9 mouse cellular contexts compared by ENCODE assay signal in the genomic region with DNA sequence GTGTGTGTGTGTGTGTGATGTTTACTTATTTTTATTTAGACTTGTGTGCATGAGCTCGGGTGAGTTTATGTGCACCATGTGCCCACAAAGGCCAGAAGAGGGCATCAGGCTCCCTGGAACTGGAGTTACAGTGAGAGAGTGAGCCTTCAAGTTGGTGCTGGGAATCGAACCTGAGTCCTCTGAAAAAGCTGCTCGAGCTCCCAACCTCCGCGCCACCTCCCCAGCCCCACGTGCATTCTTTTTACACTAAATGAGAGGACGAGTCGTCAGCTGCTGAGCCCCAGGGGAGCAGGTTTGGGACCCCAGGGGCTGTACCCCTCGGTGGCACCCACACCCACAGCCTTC. TPM values are rescaled to one million over a fixed set of nuclear protein-coding genes. Genes with fewer than 3 reads are reported as not detected.
DNase-seq lines count a peak whose midpoint lies in the region; ATAC-seq and TF ChIP-seq lines count a peak whose summit lies in the region.
"Had no signal": no experiment of that assay in that cellular context is flagged by ENCODE, and none has a peak within 500 bp of the region (broad histone marks: within the 10 kb centered on the region; RNA-seq: fewer than 3 reads in every experiment).

No protein-coding gene starts in this region.

- no peak for TF ChIP-seq CTCF in cortical plate, adult 2 months (IDR thresholded peaks at IDR 0.05; ENCODE audit: extremely low read depth, insufficient read depth, low read length)

- H3K4me1 ChIP-seq in lung, embryonic 15.5 days: peaks cover 37% of the 10 kb centered on the region
- H3K4me1 ChIP-seq in cortical plate, adult 2 months (ENCODE audit: control insufficient read depth, insufficient read depth, low read length): peaks cover 2% of the 10 kb centered on the region; the same call in 1 of the 2 replicates
- peaks cover 21% of the 10 kb centered on the region for H3K4me1 ChIP-seq in intestine, embryonic 16.5 days (ENCODE audit: control insufficient read depth, insufficient read depth, low read length)
- peaks cover 31% of the 10 kb centered on the region for H3K4me1 ChIP-seq in neural tube, embryonic 14.5 days (ENCODE audit: control insufficient read depth, insufficient read depth, low read length)

- TF ChIP-seq POLR2A in cortical plate, adult 2 months (IDR thresholded peaks at IDR 0.05; ENCODE audit: extremely low read depth, insufficient read depth, low read length): no peak

- peak overlapping the region; percentile 76 for H3K4me2 ChIP-seq in lung, embryonic 15.5 days
- peak overlapping the region; percentile 71 for H3K4me2 ChIP-seq in intestine, embryonic 16.5 days (ENCODE audit: low read depth, low read length)
- peak overlapping the region; percentile 66 for H3K4me2 ChIP-seq in neural tube, embryonic 14.5 days (ENCODE audit: low read depth, low read length)

- no peaks in the 10 kb centered on the region for H3K9me3 ChIP-seq in lung, embryonic 15.5 days
- H3K9me3 ChIP-seq in intestine, embryonic 16.5 days (ENCODE audit: control insufficient read depth, low read length): no peaks in the 10 kb centered on the region
- H3K9me3 ChIP-seq in neural tube, embryonic 14.5 days (ENCODE audit: control insufficient read depth, low read length): no peaks in the 10 kb centered on the region

- 5% methylated on average over 9 of the region's 9 CpGs for WGBS in lung, embryonic 15.5 days
- 2% methylated on average over 9 of the region's 9 CpGs for WGBS in intestine, embryonic 16.5 days
- WGBS in neural tube, embryonic 14.5 days: 6% methylated on average over 9 of the region's 9 CpGs

- ATAC-seq in lung, embryonic 15.5 days (ENCODE audit: borderline replicate concordance, extremely low read depth, low FRiP score, low TSS enrichment): 0 out of 2 replicates have a peak, but pooled peaks have one; percentile 39
- ATAC-seq in intestine, embryonic 16.5 days: peak; percentile 5; the same call in 1 of the 2 replicates
- 0 out of 2 replicates have a peak, but pooled peaks have one; percentile 0 for ATAC-seq in neural tube, embryonic 14.5 days (ENCODE audit: low read depth)

- DNase-seq in lung, postnatal 10 days: no peak
- no peak for DNase-seq in layer of hippocampus, postnatal 14 days (ENCODE audit: low spot score in 2 of 2)
- no peak for DNase-seq in gastrocnemius, postnatal 10 days
- DNase-seq in left cerebral cortex, adult 8-10 months (ENCODE audit: low spot score in 2 of 2): no peak

- H3K4me3 ChIP-seq in lung, embryonic 15.5 days: peak overlapping the region; percentile 97
- peak overlapping the region; percentile 86 for H3K4me3 ChIP-seq in cortical plate, adult 2 months (ENCODE audit: insufficient read depth, low read length)
- peak overlapping the region; percentile 97 for H3K4me3 ChIP-seq in intestine, embryonic 16.5 days (ENCODE audit: low read length)
- H3K4me3 ChIP-seq in neural tube, embryonic 14.5 days (ENCODE audit: low read depth, low read length): peak overlapping the region; percentile 81

- peak overlapping the region; percentile 73 for H3K9ac ChIP-seq in lung, embryonic 15.5 days
- peak overlapping the region; percentile 94 for H3K9ac ChIP-seq in intestine, embryonic 16.5 days (ENCODE audit: low read depth, low read length)
- peak overlapping the region; percentile 74 for H3K9ac ChIP-seq in neural tube, embryonic 14.5 days (replicated peaks; ENCODE audit: low read depth, low read length)

- peaks cover 23% of the 10 kb centered on the region; the same call in 1 of the 2 replicates for H3K36me3 ChIP-seq in lung, embryonic 15.5 days
- no peaks in the 10 kb centered on the region for H3K36me3 ChIP-seq in intestine, embryonic 16.5 days (ENCODE audit: control insufficient read depth, insufficient read depth, low read length)
- H3K36me3 ChIP-seq in neural tube, embryonic 14.5 days (ENCODE audit: control insufficient read depth, insufficient read depth, low read length): peaks cover 11% of the 10 kb centered on the region

- no peaks in the 10 kb centered on the region for H3K27me3 ChIP-seq in lung, embryonic 15.5 days
- H3K27me3 ChIP-seq in intestine, embryonic 16.5 days (replicated peaks; ENCODE audit: control insufficient read depth, insufficient read depth, low read length): no peaks in the 10 kb centered on the region
- no peaks in the 10 kb centered on the region for H3K27me3 ChIP-seq in neural tube, embryonic 14.5 days (ENCODE audit: control insufficient read depth, insufficient read depth, low read length)

- peak overlapping the region; percentile 84 for H3K27ac ChIP-seq in lung, embryonic 15.5 days
- peak overlapping the region; percentile 99 for H3K27ac ChIP-seq in cortical plate, adult 2 months (ENCODE audit: insufficient read depth, low read length)
- peak overlapping the region; percentile 92 for H3K27ac ChIP-seq in intestine, embryonic 16.5 days (ENCODE audit: low read length)
- peak overlapping the region; percentile 93 for H3K27ac ChIP-seq in neural tube, embryonic 14.5 days (ENCODE audit: low read depth, low read length)

RNA-seq across cellular contexts. Expression of a gene that starts 0.5 kb away (rescaled TPM):
- 8.0 and 8.4 TPM in 2 replicates for polyA plus RNA-seq in lung, embryonic 15.5 days (2015; fragmentation: Nextera tagmentation; extraction: Ambion mirVana)
- polyA plus RNA-seq in cortical plate, adult 2 months (2012; rRNA removed): 7.5 and 8.2 TPM in 2 replicates
- polyA plus RNA-seq in intestine, embryonic 16.5 days (2015; fragmentation: Nextera tagmentation; extraction: Ambion mirVana): 19.3 and 23.0 TPM in 2 replicates
- 9.9 and 12.0 TPM in 2 replicates for polyA plus RNA-seq in neural tube, embryonic 14.5 days (2014; fragmentation: Nextera tagmentation; extraction: Ambion mirVana)
- 10 to 100 TPM in 1 of 2 experiments, 1 to 10 TPM in 1; 9.9 to 11.4 TPM for total RNA-seq in layer of hippocampus, postnatal 14 days (2021)
- 1 to 10 TPM; 4.1 to 5.2 TPM for total RNA-seq in gastrocnemius, postnatal 10 days (2021)
- 10 to 100 TPM in 3 of 4 experiments, 1 to 10 TPM in 1; 9.6 to 12.8 (median 12.1) TPM for total RNA-seq in left cerebral cortex, adult 8-10 months (2022)

RNA-seq across cellular contexts. Expression of a gene that starts 0.8 kb away (rescaled TPM):
- polyA plus RNA-seq in lung, embryonic 15.5 days (2015; fragmentation: Nextera tagmentation; extraction: Ambion mirVana): 14.1 and 19.0 TPM in 2 replicates
- polyA plus RNA-seq in cortical plate, adult 2 months (2012; rRNA removed): 12.6 and 12.7 TPM in 2 replicates
- polyA plus RNA-seq in intestine, embryonic 16.5 days (2015; fragmentation: Nextera tagmentation; extraction: Ambion mirVana): 10.1 and 10.7 TPM in 2 replicates
- polyA plus RNA-seq in neural tube, embryonic 14.5 days (2014; fragmentation: Nextera tagmentation; extraction: Ambion mirVana): 19.4 and 23.9 TPM in 2 replicates
- 10 to 100 TPM; 28.0 to 28.5 TPM for total RNA-seq in layer of hippocampus, postnatal 14 days (2021)
- 10 to 100 TPM in 1 of 2 experiments, 1 to 10 TPM in 1; 9.6 to 11.9 TPM for total RNA-seq in gastrocnemius, postnatal 10 days (2021)
- total RNA-seq in left cerebral cortex, adult 8-10 months (2022): 10 to 100 TPM; 18.0 to 20.6 (median 19.4) TPM

RNA-seq across cellular contexts. Expression of a gene that starts 25.8 kb away (rescaled TPM):
- polyA plus RNA-seq in lung, embryonic 15.5 days (2015; fragmentation: Nextera tagmentation; extraction: Ambion mirVana): 0.14 TPM in 1 of 2 replicates, not detected in the other
- polyA plus RNA-seq in cortical plate, adult 2 months (2012; rRNA removed): 0.21 and 0.35 TPM in 2 replicates
- polyA plus RNA-seq in intestine, embryonic 16.5 days (2015; fragmentation: Nextera tagmentation; extraction: Ambion mirVana): not detected in 2 replicates
- polyA plus RNA-seq in neural tube, embryonic 14.5 days (2014; fragmentation: Nextera tagmentation; extraction: Ambion mirVana): 0.19 TPM in 1 of 2 replicates, not detected in the other
- total RNA-seq in layer of hippocampus, postnatal 14 days (2021): 1 to 10 TPM in 1 of 2 experiments, under 1 TPM in 1; 0.36 to 1.5 TPM
- total RNA-seq in gastrocnemius, postnatal 10 days (2021): not detected
- under 1 TPM; 0.41 to 0.99 (median 0.53) TPM for total RNA-seq in left cerebral cortex, adult 8-10 months (2022)
- total RNA-seq: left cerebral cortex, postnatal 14 days had no signal
